Mouse (Mus musculus): ENCODE measurements around the gene Eda2r. TPM values are rescaled to one million over a fixed set of nuclear protein-coding genes. Genes with fewer than 3 reads are reported as not detected.
A peak's percentile ranks its signal among the peaks of the same experiment; 100 is the strongest.

Gene Eda2r
- polyA plus RNA-seq (2021), result 0.44 TPM

- CTCF ChIA-PET, result no interaction called here
These were observed at the start of gene Eda2r for GRCm38 (mm10) chrX:97377065-97377421. Gene Eda2r (minus strand): TSS chrX:97377216.

GRCm38 (mm10) chrX:97397872-97398271, 20.9 kb upstream of the Eda2r start:
- ChIA-PET POLR2A (no interaction called here), CTCF (no interaction called here)
- DNase-seq (ENCODE audit: low read depth, low spot score), result no peak
- ATAC-seq, result no peak
- H3K27me3 ChIP-seq, result peaks cover 49% of the 10 kb centered on the region
- TF ChIP-seq CTCF (IDR thresholded peaks at IDR 0.05), result no peak
- in situ Hi-C loops (cut with MboI; ENCODE audit: low pct_unique_long_range_greater_than_20kb), result no loop called here

More at GRCm38 (mm10) chrX:97377065-97377421, at the start of gene Eda2r:
- TF ChIP-seq CTCF (IDR thresholded peaks at IDR 0.05), result no peak
- POLR2A ChIA-PET, result no interaction called here
- ATAC-seq (no peak), DNase-seq (ENCODE audit: low read depth, low spot score) (no peak)
- in situ Hi-C loops (cut with MboI; ENCODE audit: low pct_unique_long_range_greater_than_20kb), result no loop called here
- H3K27me3 ChIP-seq, result peaks cover 42% of the 10 kb centered on the region

- ChIA-PET CTCF (no interaction called here), POLR2A (no interaction called here)
- in situ Hi-C loops (cut with MboI; ENCODE audit: low pct_unique_long_range_greater_than_20kb), result no loop called here
- H3K27me3 ChIP-seq, result peaks cover 42% of the 10 kb centered on the region
- ATAC-seq (no peak), DNase-seq (ENCODE audit: low read depth, low spot score) (no peak)
- no peak for TF ChIP-seq CTCF (IDR thresholded peaks at IDR 0.05)
These were observed 1.1 kb upstream of the Eda2r start for GRCm38 (mm10) chrX:97378076-97378475.

GRCm38 (mm10) chrX:97376321-97377064, 523 bp downstream of the Eda2r start:
- ATAC-seq, result peak; percentile 62
- peaks cover 45% of the 10 kb centered on the region for H3K27me3 ChIP-seq
- DNase-seq (ENCODE audit: low read depth, low spot score), result no peak
- no peak for TF ChIP-seq CTCF (IDR thresholded peaks at IDR 0.05)
- CTCF ChIA-PET, result no interaction called here
- in situ Hi-C loops (cut with MboI; ENCODE audit: low pct_unique_long_range_greater_than_20kb), result no loop called here
- POLR2A ChIA-PET, result no interaction called here

GRCm38 (mm10) chrX:97372826-97373225, 4.2 kb downstream of the Eda2r start:
- DNase-seq (ENCODE audit: low read depth, low spot score) (no peak), ATAC-seq (no peak)
- TF ChIP-seq CTCF (IDR thresholded peaks at IDR 0.05), result no peak
- ChIA-PET POLR2A (no interaction called here), CTCF (no interaction called here)
- peaks cover 56% of the 10 kb centered on the region for H3K27me3 ChIP-seq
- in situ Hi-C loops (cut with MboI; ENCODE audit: low pct_unique_long_range_greater_than_20kb), result no loop called here

GRCm38 (mm10) chrX:97369206-97369605, 7.8 kb downstream of the Eda2r start:
- H3K27me3 ChIP-seq, result peaks cover 39% of the 10 kb centered on the region
- in situ Hi-C loops (cut with MboI; ENCODE audit: low pct_unique_long_range_greater_than_20kb), result no loop called here
- ChIA-PET CTCF (no interaction called here), POLR2A (no interaction called here)
- DNase-seq (ENCODE audit: low read depth, low spot score) (no peak), ATAC-seq (no peak)
- TF ChIP-seq CTCF (IDR thresholded peaks at IDR 0.05), result no peak

GRCm38 (mm10) chrX:97368741-97369140, 8.3 kb downstream of the Eda2r start:
- H3K27me3 ChIP-seq, result peaks cover 37% of the 10 kb centered on the region
- DNase-seq (ENCODE audit: low read depth, low spot score) (no peak), ATAC-seq (no peak)
- POLR2A ChIA-PET, result no interaction called here
- CTCF ChIA-PET, result no interaction called here
- in situ Hi-C loops (cut with MboI; ENCODE audit: low pct_unique_long_range_greater_than_20kb), result no loop called here
- TF ChIP-seq CTCF (IDR thresholded peaks at IDR 0.05), result no peak

- in situ Hi-C loops (cut with MboI; ENCODE audit: low pct_unique_long_range_greater_than_20kb), result no loop called here
- no peak for TF ChIP-seq CTCF (IDR thresholded peaks at IDR 0.05)
- ATAC-seq (no peak), DNase-seq (ENCODE audit: low read depth, low spot score) (no peak)
- ChIA-PET CTCF (no interaction called here), POLR2A (no interaction called here)
- H3K27me3 ChIP-seq, result peaks cover 14% of the 10 kb centered on the region
These were observed 16.1 kb downstream of the Eda2r start for GRCm38 (mm10) chrX:97360919-97361318.

GRCm38 (mm10) chrX:97327891-97328290, 49.1 kb downstream of the Eda2r start:
- ChIA-PET CTCF (no interaction called here), POLR2A (no interaction called here)
- peaks cover 15% of the 10 kb centered on the region for H3K27me3 ChIP-seq
- DNase-seq (ENCODE audit: low read depth, low spot score) (no peak), ATAC-seq (no peak)
- no peak for TF ChIP-seq CTCF (IDR thresholded peaks at IDR 0.05)
- in situ Hi-C loops (cut with MboI; ENCODE audit: low pct_unique_long_range_greater_than_20kb), result no loop called here

Measured in Patski (cell line).